Mouse (Mus musculus): ENCODE data around the gene Ntrk3.

The Ntrk3 gene

GRCm38 (mm10) chr7:78220949-78221348, 516.9 kb downstream of the Ntrk3 start:
- DNase-seq (ENCODE audit: low spot score): no peak

DNA sequence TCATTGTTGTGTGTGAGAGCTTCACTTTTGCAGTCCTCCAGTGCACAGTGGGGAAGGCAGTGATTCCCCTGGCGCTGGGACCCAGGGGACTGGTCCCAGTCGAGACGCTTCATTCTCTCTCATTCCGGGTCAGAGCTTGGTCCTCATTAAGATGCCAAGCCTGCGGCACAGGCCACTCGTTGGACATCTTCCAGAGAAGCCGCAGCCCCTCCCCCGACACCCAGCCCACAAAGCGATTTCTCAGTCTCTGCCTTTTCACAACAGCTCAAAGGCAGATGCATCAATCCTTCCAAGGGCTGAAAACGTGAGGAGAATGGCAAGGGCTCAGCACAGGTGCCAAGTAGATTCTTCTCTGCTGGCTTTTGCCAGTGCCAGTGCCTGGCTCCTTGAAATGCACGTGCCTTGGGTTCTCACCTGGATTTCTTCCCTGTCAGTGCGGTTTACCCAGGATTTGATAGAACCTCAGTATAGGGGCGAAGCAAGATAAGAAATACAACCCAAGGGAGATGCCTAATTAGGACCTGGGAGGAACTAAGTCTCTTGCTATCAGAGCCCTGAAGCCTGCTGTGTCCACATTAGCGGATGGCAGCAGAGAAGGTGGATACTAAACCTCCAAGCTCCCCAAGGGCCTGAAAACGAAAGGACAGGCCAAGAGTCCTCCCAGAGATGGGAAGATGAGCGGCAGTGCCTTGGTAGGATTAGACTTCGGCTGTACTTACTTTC, 546.7 kb downstream of the Ntrk3 start:
- DNase-seq (ENCODE audit: low spot score): no peak

DNA sequence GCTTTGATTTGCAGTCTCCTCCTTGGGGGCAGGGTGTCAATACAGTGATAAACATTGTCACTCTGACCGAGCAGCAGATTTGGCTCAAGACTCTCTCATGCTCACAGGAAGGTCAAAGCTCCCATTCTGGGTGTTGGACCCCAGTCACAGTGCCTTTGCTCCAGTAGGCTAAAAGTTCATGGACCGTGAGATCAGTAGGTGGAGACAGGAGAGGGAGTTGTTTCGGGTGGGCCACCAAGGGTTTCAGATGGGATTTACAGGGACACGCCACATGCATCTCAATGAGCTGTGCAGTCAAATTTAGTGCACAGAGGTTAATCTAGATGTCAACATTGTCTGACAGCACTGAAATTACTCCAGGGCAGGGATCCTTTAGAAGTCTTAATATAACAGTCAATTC, 552.2 kb downstream of the Ntrk3 start:
- no peak for DNase-seq (ENCODE audit: low spot score)

DNA sequence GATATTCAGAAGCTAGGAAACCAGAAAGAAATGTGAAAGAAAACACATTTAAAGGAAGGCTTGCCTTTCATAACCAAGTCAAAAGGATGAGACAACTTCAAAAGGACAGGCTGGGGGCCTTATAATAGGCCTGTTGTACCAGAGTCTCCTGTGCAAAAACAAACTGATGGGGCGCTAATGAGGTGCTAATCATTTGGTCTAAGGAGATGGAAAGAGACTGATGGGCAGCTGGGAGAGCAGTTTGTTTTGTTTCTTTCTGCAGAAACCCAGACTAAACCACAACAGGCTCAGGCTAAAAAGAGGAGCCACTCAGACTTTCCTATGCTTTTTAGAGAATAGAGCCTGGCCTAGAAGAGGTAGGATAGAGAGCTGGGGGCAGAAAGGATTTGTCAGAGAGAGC, 554.4 kb downstream of the Ntrk3 start:
- DNase-seq (ENCODE audit: low spot score): no peak

GRCm38 (mm10) chr7:78179996-78180665, 557.7 kb downstream of the Ntrk3 start:
- DNase-seq (ENCODE audit: low spot score): no peak

- no peak for DNase-seq (ENCODE audit: low spot score)
These were observed 565.4 kb downstream of the Ntrk3 start for GRCm38 (mm10) chr7:78172267-78172955.

DNA sequence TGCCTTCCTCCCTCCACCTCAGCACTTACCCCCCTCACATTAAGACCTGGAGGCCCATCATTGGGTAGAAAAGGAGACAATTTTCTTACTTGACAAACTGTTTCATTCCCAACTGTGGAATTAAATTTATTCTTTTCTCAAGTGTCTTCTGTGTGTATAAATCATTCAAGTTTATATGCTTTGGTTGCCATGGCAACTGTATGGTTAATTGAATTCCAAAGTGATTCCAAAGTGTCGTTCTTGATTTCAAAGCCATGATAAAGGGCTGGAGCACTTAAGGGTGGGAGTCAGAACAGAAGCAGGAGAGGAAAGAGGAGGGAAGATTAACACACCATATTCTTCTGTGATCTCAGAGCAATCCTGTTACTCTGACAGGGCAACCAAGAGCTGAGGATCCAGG, 572.3 kb downstream of the Ntrk3 start:
- DNase-seq (ENCODE audit: low spot score): no peak

DNA sequence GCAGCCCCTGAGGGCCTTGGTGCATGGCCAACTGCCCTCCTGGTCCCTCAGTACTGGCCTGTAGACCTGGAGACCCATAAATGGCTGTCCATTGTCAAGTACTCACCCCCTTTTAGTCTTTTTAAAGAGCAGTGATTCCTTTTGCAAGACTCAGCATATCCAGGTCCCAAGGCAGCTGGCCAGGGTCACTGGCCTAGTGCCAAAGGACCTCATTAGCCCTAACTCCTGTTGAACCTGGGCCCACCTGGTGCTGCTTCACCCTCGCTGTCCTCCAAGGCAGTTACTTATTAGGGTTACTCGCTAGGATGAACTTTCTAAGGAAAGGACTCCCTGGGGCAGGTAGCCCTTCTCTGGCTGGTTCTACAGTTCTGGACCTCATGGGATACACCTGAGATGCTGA, 579.9 kb downstream of the Ntrk3 start:
- DNase-seq (ENCODE audit: low spot score): no peak

DNA sequence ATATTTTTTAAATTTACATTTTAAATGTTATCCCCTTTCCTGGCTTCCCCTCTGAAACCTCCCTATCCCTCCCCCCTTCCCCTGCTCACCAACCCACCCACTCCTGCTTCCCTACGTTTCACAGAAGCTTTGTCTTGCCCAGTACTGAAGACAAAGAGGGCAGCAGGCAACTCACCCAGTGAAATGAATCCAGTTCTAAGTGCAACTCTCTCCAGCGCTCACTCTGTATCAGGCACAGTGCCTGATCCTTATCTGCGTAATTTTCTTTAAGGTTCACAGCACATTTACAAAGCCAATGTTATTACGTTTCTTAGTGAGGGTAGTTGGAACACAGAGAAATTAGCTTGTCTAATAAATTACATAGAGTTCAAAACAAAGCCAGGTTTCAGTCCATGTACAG, 592.6 kb downstream of the Ntrk3 start:
- no peak for DNase-seq (ENCODE audit: low spot score)

DNA sequence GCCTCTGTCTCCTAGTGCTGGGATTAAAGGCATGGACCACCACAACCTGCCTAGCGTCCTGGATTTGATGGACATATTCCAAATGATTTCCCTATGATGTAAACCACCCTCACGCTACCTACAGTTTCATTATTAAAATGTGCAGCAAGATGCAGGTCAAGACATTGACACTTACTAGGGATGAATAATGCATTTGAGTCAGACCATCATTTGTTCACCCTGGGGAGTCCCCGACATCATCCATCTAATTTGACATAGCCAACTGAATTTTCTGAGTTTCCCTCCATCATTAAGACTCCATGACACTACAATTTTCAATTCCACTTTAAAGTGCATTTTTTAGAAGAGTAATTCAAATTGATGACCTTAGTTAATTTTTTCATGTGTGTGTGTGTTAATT, 593.0 kb downstream of the Ntrk3 start:
- DNase-seq (ENCODE audit: low spot score): no peak

- no peak for DNase-seq (ENCODE audit: low spot score)
These were observed 607.8 kb downstream of the Ntrk3 start for GRCm38 (mm10) chr7:78129966-78130365.

All from urinary bladder, postnatal 10 days (tissue).